In genomic region chr17:86918786-86919185, GRCm38 (mm10) we compare ENCODE assay signal across 9 mouse cellular contexts. TPM values are rescaled to one million over a fixed set of nuclear protein-coding genes. Genes with fewer than 3 reads are reported as not detected.
DNase-seq lines count a peak whose midpoint lies in the region; ATAC-seq and TF ChIP-seq lines count a peak whose summit lies in the region.
"Had no signal": no experiment of that assay in that cellular context is flagged by ENCODE, and none has a peak within 500 bp of the region (broad histone marks: within the 10 kb centered on the region; RNA-seq: fewer than 3 reads in every experiment).

No protein-coding gene starts in this region.

- H3K4me2 ChIP-seq in forebrain, postnatal 0 days (ENCODE audit: low read depth) = no peak overlapping the region
- no peak overlapping the region for H3K4me2 ChIP-seq in forebrain, embryonic 15.5 days (replicated peaks)
- no peak overlapping the region for H3K4me2 ChIP-seq in lung, postnatal 0 days (replicated peaks; ENCODE audit: low read depth, low read length)
- H3K4me2 ChIP-seq: limb, embryonic 15.5 days had no signal

- H3K9me3 ChIP-seq in forebrain, postnatal 0 days (ENCODE audit: low read length) = no peaks in the 10 kb centered on the region
- H3K9me3 ChIP-seq in forebrain, embryonic 15.5 days = no peaks in the 10 kb centered on the region
- H3K9me3 ChIP-seq in lung, postnatal 0 days (ENCODE audit: low read length) = no peaks in the 10 kb centered on the region
- H3K9me3 ChIP-seq: limb, embryonic 15.5 days had no signal

- 82% methylated on average over 6 of the region's 6 CpGs for WGBS in forebrain, postnatal 0 days
- 73% methylated on average over 6 of the region's 6 CpGs for WGBS in forebrain, embryonic 15.5 days
- 61% methylated on average over 6 of the region's 6 CpGs for WGBS in lung, postnatal 0 days

- TF ChIP-seq CTCF in forebrain, postnatal 0 days (IDR thresholded peaks at IDR 0.05; ENCODE audit: low read depth) = peak; percentile 57
- peak; percentile 74 for TF ChIP-seq CTCF in lung, postnatal 0 days (IDR thresholded peaks at IDR 0.05)

- no peaks in the 10 kb centered on the region for H3K27me3 ChIP-seq in forebrain, postnatal 0 days (ENCODE audit: insufficient read depth, low read length)
- H3K27me3 ChIP-seq in forebrain, embryonic 15.5 days = no peaks in the 10 kb centered on the region
- no peaks in the 10 kb centered on the region for H3K27me3 ChIP-seq in lung, postnatal 0 days (replicated peaks; ENCODE audit: insufficient read depth, low read length)
- H3K27me3 ChIP-seq: limb, embryonic 15.5 days had no signal

- H3K9ac ChIP-seq in forebrain, postnatal 0 days = no peak overlapping the region
- H3K9ac ChIP-seq in forebrain, embryonic 15.5 days (replicated peaks) = no peak overlapping the region
- no peak overlapping the region for H3K9ac ChIP-seq in lung, postnatal 0 days (replicated peaks; ENCODE audit: low read depth)
- H3K9ac ChIP-seq: limb, embryonic 15.5 days had no signal

- no peak for TF ChIP-seq EP300 in lung, postnatal 0 days (IDR thresholded peaks at IDR 0.05)

- ATAC-seq in forebrain, postnatal 0 days = no peak
- ATAC-seq in forebrain, embryonic 15.5 days (replicated peaks) = no peak
- ATAC-seq in lung, postnatal 0 days = no peak
- no peak for ATAC-seq in activated CD4-positive, CD25-positive, alpha-beta regulatory T cell, adult 4 months

- no peak overlapping the region for H3K27ac ChIP-seq in forebrain, postnatal 0 days (ENCODE audit: low read depth, low read length)
- H3K27ac ChIP-seq in forebrain, embryonic 15.5 days (replicated peaks) = no peak overlapping the region
- H3K27ac ChIP-seq in lung, postnatal 0 days (ENCODE audit: low read length) = no peak overlapping the region
- H3K27ac ChIP-seq: limb, embryonic 15.5 days had no signal

- no peak for DNase-seq in forebrain, postnatal 0 days
- DNase-seq in 3T3-L1 (ENCODE audit: low read depth, low spot score) = peak; percentile 63
- DNase-seq in adrenal gland, postnatal 10 days = peak; percentile 55
- peak; percentile 49 for DNase-seq in lung, postnatal 0 days (ENCODE audit: low spot score)
- DNase-seq in right cerebral cortex, postnatal 14 days = no peak
- no peak for DNase-seq in right cerebral cortex, postnatal 4 days

- H3K4me3 ChIP-seq in forebrain, postnatal 0 days (ENCODE audit: low read depth, low read length) = no peak overlapping the region
- no peak overlapping the region for H3K4me3 ChIP-seq in forebrain, embryonic 15.5 days
- H3K4me3 ChIP-seq in lung, postnatal 0 days (ENCODE audit: low read depth, low read length) = no peak overlapping the region
- H3K4me3 ChIP-seq: limb, embryonic 15.5 days had no signal

- H3K4me1 ChIP-seq in forebrain, postnatal 0 days (ENCODE audit: insufficient read depth) = no peaks in the 10 kb centered on the region
- no peaks in the 10 kb centered on the region for H3K4me1 ChIP-seq in forebrain, embryonic 15.5 days
- H3K4me1 ChIP-seq in lung, postnatal 0 days (ENCODE audit: insufficient read depth, low read depth, low read length) = no peaks in the 10 kb centered on the region

- no peaks in the 10 kb centered on the region for H3K36me3 ChIP-seq in forebrain, postnatal 0 days (ENCODE audit: insufficient read depth)
- H3K36me3 ChIP-seq in forebrain, embryonic 15.5 days = no peaks in the 10 kb centered on the region
- H3K36me3 ChIP-seq in lung, postnatal 0 days (ENCODE audit: insufficient read depth, low read length) = no peaks in the 10 kb centered on the region
- H3K36me3 ChIP-seq: limb, embryonic 15.5 days had no signal

RNA-seq across cellular contexts. Expression of gene Tmem247, which starts 1.6 kb away (rescaled TPM):
- total RNA-seq in forebrain, postnatal 0 days (2014; rRNA removed) = not detected in 2 replicates
- polyA plus RNA-seq in forebrain, postnatal 0 days (2015; fragmentation: Nextera tagmentation; extraction: Ambion mirVana) = not detected in 2 replicates
- not detected in 2 replicates for polyA plus RNA-seq in forebrain, embryonic 15.5 days (2015; fragmentation: Nextera tagmentation; extraction: Ambion mirVana)
- not detected for total RNA-seq in adrenal gland, postnatal 10 days (2021)
- not detected in 2 replicates for polyA plus RNA-seq in lung, postnatal 0 days (2015; fragmentation: Nextera tagmentation; extraction: Ambion mirVana)
- polyA plus RNA-seq in activated CD4-positive, CD25-positive, alpha-beta regulatory T cell, adult 4 months (2017; shearing (Covaris generic)) = not detected
- polyA plus RNA-seq: limb, embryonic 15.5 days had no signal

RNA-seq across cellular contexts. Expression of gene Atp6v1e2, which starts 28.9 kb away (rescaled TPM):
- not detected in 2 replicates for total RNA-seq in forebrain, postnatal 0 days (2014; rRNA removed)
- 0.15 and 0.21 TPM in 2 replicates for polyA plus RNA-seq in forebrain, postnatal 0 days (2015; fragmentation: Nextera tagmentation; extraction: Ambion mirVana)
- polyA plus RNA-seq in forebrain, embryonic 15.5 days (2015; fragmentation: Nextera tagmentation; extraction: Ambion mirVana) = 0.19 TPM in 1 of 2 replicates, not detected in the other
- total RNA-seq in adrenal gland, postnatal 10 days (2021) = not detected
- not detected in 2 replicates for polyA plus RNA-seq in lung, postnatal 0 days (2015; fragmentation: Nextera tagmentation; extraction: Ambion mirVana)
- polyA plus RNA-seq in activated CD4-positive, CD25-positive, alpha-beta regulatory T cell, adult 4 months (2017; shearing (Covaris generic)) = not detected
- polyA plus RNA-seq: limb, embryonic 15.5 days had no signal

RNA-seq across cellular contexts. Expression of gene Rhoq, which starts 44.1 kb away (rescaled TPM):
- 17.9 and 18.2 TPM in 2 replicates for total RNA-seq in forebrain, postnatal 0 days (2014; rRNA removed)
- polyA plus RNA-seq in forebrain, postnatal 0 days (2015; fragmentation: Nextera tagmentation; extraction: Ambion mirVana) = 2.7 and 4.0 TPM in 2 replicates
- 4.9 and 5.3 TPM in 2 replicates for polyA plus RNA-seq in forebrain, embryonic 15.5 days (2015; fragmentation: Nextera tagmentation; extraction: Ambion mirVana)
- 100 to 1,000 TPM in 1 of 2 experiments, 10 to 100 TPM in 1; 92.3 to 100 TPM for total RNA-seq in adrenal gland, postnatal 10 days (2021)
- polyA plus RNA-seq in lung, postnatal 0 days (2015; fragmentation: Nextera tagmentation; extraction: Ambion mirVana) = 10.7 and 11.5 TPM in 2 replicates
- 1 to 10 TPM; 3.3 to 3.8 TPM for polyA plus RNA-seq in activated CD4-positive, CD25-positive, alpha-beta regulatory T cell, adult 4 months (2017; shearing (Covaris generic))

Comparison
In these comparisons a context has a peak if more than half of its experiments do, and no peak if none do; other contexts are left out.
1. DNase-seq: peak in 3T3-L1 (single experiment), adrenal gland, postnatal 10 days (single experiment) and lung, postnatal 0 days (single experiment); none in forebrain, postnatal 0 days (single experiment), right cerebral cortex, postnatal 14 days (single experiment) and right cerebral cortex, postnatal 4 days (single experiment).